In the genomic region with DNA sequence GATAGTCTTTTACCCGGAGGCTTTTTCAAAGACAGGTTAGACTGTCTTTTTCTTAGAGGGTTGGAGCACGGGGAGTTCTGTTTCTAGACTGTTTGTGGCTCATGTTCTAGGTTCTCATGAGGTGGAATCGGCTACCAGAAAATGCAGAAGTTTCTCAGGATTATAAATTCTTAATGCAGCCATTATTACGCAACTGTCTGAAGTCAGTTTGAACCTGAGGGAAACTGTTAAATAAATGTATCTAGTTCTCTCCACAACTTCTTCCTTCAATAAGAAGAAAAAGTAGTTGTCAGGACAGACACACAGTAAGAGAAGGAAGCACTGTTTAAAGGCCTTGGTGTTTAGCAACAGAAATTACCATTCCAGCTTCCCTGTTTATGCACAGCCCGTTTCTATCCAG, we compare ENCODE assay signal across 20 mouse cellular contexts.
DNase-seq lines count a peak whose midpoint lies in the region; ATAC-seq and TF ChIP-seq lines count a peak whose summit lies in the region.
"Had no signal": no experiment of that assay in that cellular context is flagged by ENCODE, and none has a peak within 500 bp of the region (broad histone marks: within the 10 kb centered on the region; RNA-seq: fewer than 3 reads in every experiment).

No protein-coding gene starts in this region.

- H3K36me3 ChIP-seq in myocyte (ENCODE audit: control insufficient read depth, insufficient read depth): no peaks in the 10 kb centered on the region
- H3K36me3 ChIP-seq: embryonic facial prominence, embryonic 10.5 days; embryonic facial prominence, embryonic 12.5 days; forebrain, embryonic 15.5 days had no signal

- DNase-seq in heart, adult 11 months: no peak
- no peak for DNase-seq in B cell, adult 2 months
- DNase-seq in layer of hippocampus, adult 18-20 months (ENCODE audit: low spot score in 2 of 2): no peak
- DNase-seq: adrenal gland, adult 2 months; adrenal gland, postnatal 10 days; adrenal gland, postnatal 25 days; cerebellum, adult 11 months; cerebellum, adult 18-20 months; cerebellum, adult 8-10 months; cerebellum, adult 9-11 months; cerebellum, postnatal 14 days; cerebellum, postnatal 36 days; forebrain, postnatal 0 days had no signal

- H3K4me2 ChIP-seq in myocyte (ENCODE audit: low read depth): no peak overlapping the region
- H3K4me2 ChIP-seq: embryonic facial prominence, embryonic 12.5 days; forebrain, embryonic 13.5 days; forebrain, embryonic 15.5 days had no signal

- no peak overlapping the region for H3K4me3 ChIP-seq in myocyte
- H3K4me3 ChIP-seq: embryonic facial prominence, embryonic 10.5 days; embryonic facial prominence, embryonic 12.5 days; forebrain, embryonic 13.5 days; forebrain, embryonic 15.5 days had no signal

- H3ac ChIP-seq in myocyte (ENCODE audit: control insufficient read depth, insufficient read length): no peak overlapping the region

- no peaks in the 10 kb centered on the region for H3K27me3 ChIP-seq in myocyte (ENCODE audit: control insufficient read depth, insufficient read depth, insufficient read length)
- H3K27me3 ChIP-seq: embryonic facial prominence, embryonic 12.5 days; forebrain, embryonic 13.5 days; forebrain, embryonic 15.5 days had no signal

- no peak for TF ChIP-seq POLR2A in myocyte (IDR thresholded peaks at IDR 0.05; ENCODE audit: insufficient read length, low read depth)

- no peaks in the 10 kb centered on the region for H3K79me2 ChIP-seq in myocyte (ENCODE audit: control insufficient read depth, insufficient read depth)

- peak; percentile 34 for ATAC-seq in common myeloid progenitor, adult 5-6 weeks (replicated peaks; ENCODE audit: low read depth, poor library complexity, severe bottlenecking)
- ATAC-seq in megakaryocyte, adult 5-6 weeks (ENCODE audit: poor library complexity, severe bottlenecking): peak; percentile 31; the same call in 1 of the 2 replicates
- ATAC-seq: forebrain, embryonic 13.5 days; forebrain, embryonic 15.5 days; forebrain, postnatal 0 days had no signal

TF ChIP-seq in myocyte, 11 proteins besides CTCF, POLR2A, EP300 and RAD21:
- peak; percentile 45; the same call in 1 of the 2 replicates for TF ChIP-seq CEBPB (IDR thresholded peaks at IDR 0.05; ENCODE audit: insufficient read depth, poor library complexity, severe bottlenecking)
- no peak for TF ChIP-seq SRF (IDR thresholded peaks at IDR 0.05; ENCODE audit: control insufficient read depth, insufficient read length, low read depth)
TF ChIP-seq in myocyte: peak in this region for 1.
